Mouse (Mus musculus) forebrain, embryonic 16.5 days (tissue): ENCODE data around the gene Pogk. TPM values are rescaled to one million over a fixed set of nuclear protein-coding genes. Genes with fewer than 3 reads are reported as not detected.

ENCODE experiments used
- ATAC-seq: fragments of 200-750 bp; cut with Nextera tagmentation; 2 replicates; pipeline ENCODE4 v1.8.0; 2017; ENCODE audit warnings: mild to moderate bottlenecking, moderate library complexity
- H3K27ac ChIP-seq: fragments of 300-500 bp; sonication (generic); 2 replicates; pipeline ENCODE4 v1.5.1; 2014; ENCODE audit warnings: low read length, control low read depth
- H3K27me3 ChIP-seq: fragments of 300-500 bp; sonication (generic); replicated peaks from 2 replicates; pipeline ENCODE4 v1.6.1; 2014; ENCODE audit warnings: low read length; ENCODE audit not compliant: control insufficient read depth, insufficient read depth
- H3K36me3 ChIP-seq: fragments of 300-500 bp; sonication (generic); 2 replicates; pipeline ENCODE4 v1.6.1; 2014; ENCODE audit not compliant: control insufficient read depth, insufficient read depth
- H3K4me1 ChIP-seq: fragments of 300-500 bp; sonication (generic); replicated peaks from 2 replicates; pipeline ENCODE4 v1.6.1; 2014; ENCODE audit warnings: low read length; ENCODE audit not compliant: control insufficient read depth, insufficient read depth
- H3K4me2 ChIP-seq: fragments of 300-500 bp; sonication (generic); 2 replicates; pipeline ENCODE4 v1.6.1; 2014; ENCODE audit warnings: mild to moderate bottlenecking, low read length, control low read depth
- H3K4me3 ChIP-seq: fragments of 300-500 bp; sonication (generic); replicated peaks from 2 replicates; pipeline ENCODE4 v1.5.1; 2014; ENCODE audit warnings: mild to moderate bottlenecking, low read length, control low read depth
- H3K9ac ChIP-seq: fragments of 300-500 bp; sonication (generic); replicated peaks from 2 replicates; pipeline ENCODE4 v1.6.1; 2014; ENCODE audit warnings: low read depth, low read length, control low read depth
- H3K9me3 ChIP-seq: fragments of 300-500 bp; sonication (generic); 2 replicates; pipeline ENCODE4 v1.6.1; 2016; ENCODE audit warnings: low read length; ENCODE audit not compliant: control insufficient read depth
- WGBS: fragments of 180-500 bp; shearing (Covaris S2); extraction: QIAGEN DNeasy Blood & Tissue Kit; methylation state at CpG from one replicate; pipeline ENCODE4 v1.1.7; 2014; 5-methylcytosine and 5-hydroxymethylcytosine counted together
- polyA plus RNA-seq: library from polyadenylated mRNA; unstranded; fragments of >200 nt; fragmentation: Nextera tagmentation; extraction: Ambion mirVana; gene quantifications from 2 replicates; pipeline ENCODE4 v1.2.1, GENCODE M21; 2015

The Pogk gene
- polyA plus RNA-seq, 1 experiment from 2014 or later: 45.3 TPM

- Histone ChIP-seq H3K36me3 (no peaks in the 10 kb centered on the region), H3K27me3 (no peaks in the 10 kb centered on the region), H3K4me2 (no peak overlapping the region), H3K27ac (no peak overlapping the region), H3K4me1 (peaks cover 13% of the 10 kb centered on the region), H3K9me3 (no peaks in the 10 kb centered on the region), H3K9ac (no peak overlapping the region), H3K4me3 (no peak overlapping the region)
- WGBS: 94% methylated on average over 1 of the region's 1 CpGs
- ATAC-seq: no peak
Measured at GRCm38 (mm10) chr1:166342539-166342938, 67.1 kb downstream of the Pogk start.

- 79% methylated on average over 2 of the region's 2 CpGs for WGBS
- Histone ChIP-seq H3K9ac (no peak overlapping the region), H3K4me3 (no peak overlapping the region), H3K27ac (no peak overlapping the region), H3K4me2 (no peak overlapping the region), H3K4me1 (peaks cover 13% of the 10 kb centered on the region), H3K9me3 (no peaks in the 10 kb centered on the region), H3K27me3 (no peaks in the 10 kb centered on the region), H3K36me3 (no peaks in the 10 kb centered on the region)
- no peak for ATAC-seq
Measured at GRCm38 (mm10) chr1:166342060-166342459, 67.6 kb downstream of the Pogk start.

GRCm38 (mm10) chr1:166339110-166339509 lies 70.6 kb downstream of the Pogk start:
- Histone ChIP-seq H3K4me1 (peaks cover 8% of the 10 kb centered on the region), H3K4me3 (no peak overlapping the region), H3K27ac (no peak overlapping the region), H3K9me3 (no peaks in the 10 kb centered on the region), H3K9ac (no peak overlapping the region), H3K36me3 (no peaks in the 10 kb centered on the region), H3K27me3 (no peaks in the 10 kb centered on the region), H3K4me2 (no peak overlapping the region)
- WGBS: 71% methylated on average over 6 of the region's 6 CpGs
- no peak for ATAC-seq

Other genes with a start within 250 kb of the Pogk start
- gene Mael, start 171.1 kb downstream of the Pogk start, polyA plus RNA-seq: not detected in 2 replicates
- 2.9 and 3.2 TPM in 2 replicates for gene Ildr2, start 155.7 kb downstream of the Pogk start, polyA plus RNA-seq
- gene Tada1, start 30.8 kb downstream of the Pogk start, polyA plus RNA-seq: 106 and 112 TPM in 2 replicates
- gene Gm4846, start 87.7 kb upstream of the Pogk start, polyA plus RNA-seq: not detected in 2 replicates
- not detected in 2 replicates for gene Gm4847, start 237.8 kb upstream of the Pogk start, polyA plus RNA-seq